Mouse (Mus musculus) adipocyte (in vitro differentiated cells): ENCODE measurements around the gene Diablo.

ENCODE experiments used
- DNase-seq: peaks from one replicate; pipeline ENCODE4 v3.0.0-alpha.2; 2016; ENCODE audit warnings: low spot score

Gene Diablo

GRCm38 (mm10) chr5:123501973-123502372, 22.0 kb downstream of the Diablo start:
- no peak for DNase-seq

GRCm38 (mm10) chr5:123499717-123500116, 24.3 kb downstream of the Diablo start:
- DNase-seq = peak; percentile 33

- DNase-seq = no peak
Observed at GRCm38 (mm10) chr5:123489935-123490334, 34.0 kb downstream of the Diablo start.

- no peak for DNase-seq
Observed at GRCm38 (mm10) chr5:123489112-123489785, 34.7 kb downstream of the Diablo start, which contains the start of the genes Lrrc43 and Il31. TSS of gene Lrrc43 (plus strand) at chr5:123489305. TSS of gene Il31 (minus strand) at chr5:123489489.

- no peak for DNase-seq
Observed at GRCm38 (mm10) chr5:123487659-123488395, 36.1 kb downstream of the Diablo start.

GRCm38 (mm10) chr5:123473817-123474216, 50.2 kb downstream of the Diablo start:
- no peak for DNase-seq

- DNase-seq = no peak
Observed at GRCm38 (mm10) chr5:123470784-123471400, 53.1 kb downstream of the Diablo start.

- no peak for DNase-seq
Observed at GRCm38 (mm10) chr5:123464638-123465037, 59.3 kb downstream of the Diablo start.

- no peak for DNase-seq
Observed at GRCm38 (mm10) chr5:123461420-123461819, 62.6 kb downstream of the Diablo start.
